Mouse (Mus musculus) myocyte (in vitro differentiated cells): ENCODE results near the gene Synpo2.

Experiments used
- CEBPB ChIP-seq: IDR thresholded peaks from 2 replicates; pipeline ENCODE4 v1.6.1; 2011; ENCODE audit warnings: mild to moderate bottlenecking, moderate library complexity; ENCODE audit not compliant: poor library complexity, insufficient read depth, severe bottlenecking
- E2F4 ChIP-seq: IDR thresholded peaks from one replicate; pipeline ENCODE4 v1.6.1; 2011; ENCODE audit warnings: mild to moderate bottlenecking, control low read depth, moderate library complexity; ENCODE audit not compliant: insufficient read depth
- MAX ChIP-seq: IDR thresholded peaks from one replicate; pipeline ENCODE4 v1.6.1; 2011; ENCODE audit warnings: low read depth, mild to moderate bottlenecking, control low read depth
- MYOD1 ChIP-seq, 3 experiments: IDR thresholded peaks; one replicate each; pipeline ENCODE4 v1.6.1; 2011; ENCODE audit warnings: control low read depth in 2 of 3, low read depth in 2 of 3, mild to moderate bottlenecking in 2 of 3, moderate library complexity in 1 of 3; ENCODE audit not compliant: insufficient read length in 2 of 3, control insufficient read depth in 1 of 3
- MYOG ChIP-seq, 3 experiments: IDR thresholded peaks; one replicate each; pipeline ENCODE4 v1.6.1; 2011; ENCODE audit warnings: control low read depth in 2 of 3, low read depth in 2 of 3, mild to moderate bottlenecking in 2 of 3; ENCODE audit not compliant: insufficient read length in 2 of 3, control insufficient read depth in 1 of 3, insufficient read depth in 1 of 3
- POLR2A ChIP-seq: IDR thresholded peaks from one replicate; pipeline ENCODE4 v1.6.1; 2011; ENCODE audit warnings: low read depth, mild to moderate bottlenecking, control low read depth, moderate library complexity; ENCODE audit not compliant: insufficient read length
- POLR2AphosphoS2 ChIP-seq: IDR thresholded peaks from one replicate; pipeline ENCODE4 v1.6.1; 2011; ENCODE audit warnings: low read depth, control low read depth; ENCODE audit not compliant: insufficient read length
- REST ChIP-seq: IDR thresholded peaks from one replicate; pipeline ENCODE4 v1.6.1; 2011; ENCODE audit warnings: mild to moderate bottlenecking, control low read depth, moderate library complexity; ENCODE audit not compliant: insufficient read depth, insufficient read length
- TCF12 ChIP-seq: IDR thresholded peaks from one replicate; pipeline ENCODE4 v1.6.1; 2011; ENCODE audit warnings: mild to moderate bottlenecking, control low read depth; ENCODE audit not compliant: poor library complexity, insufficient read depth, severe bottlenecking
- TCF3 ChIP-seq: IDR thresholded peaks from one replicate; pipeline ENCODE4 v1.6.1; 2011; ENCODE audit warnings: low read depth, control low read depth; ENCODE audit not compliant: insufficient read length
- USF1 ChIP-seq: IDR thresholded peaks from one replicate; pipeline ENCODE4 v1.6.1; 2011; ENCODE audit warnings: low read depth, mild to moderate bottlenecking, control low read depth, moderate library complexity

DNA sequence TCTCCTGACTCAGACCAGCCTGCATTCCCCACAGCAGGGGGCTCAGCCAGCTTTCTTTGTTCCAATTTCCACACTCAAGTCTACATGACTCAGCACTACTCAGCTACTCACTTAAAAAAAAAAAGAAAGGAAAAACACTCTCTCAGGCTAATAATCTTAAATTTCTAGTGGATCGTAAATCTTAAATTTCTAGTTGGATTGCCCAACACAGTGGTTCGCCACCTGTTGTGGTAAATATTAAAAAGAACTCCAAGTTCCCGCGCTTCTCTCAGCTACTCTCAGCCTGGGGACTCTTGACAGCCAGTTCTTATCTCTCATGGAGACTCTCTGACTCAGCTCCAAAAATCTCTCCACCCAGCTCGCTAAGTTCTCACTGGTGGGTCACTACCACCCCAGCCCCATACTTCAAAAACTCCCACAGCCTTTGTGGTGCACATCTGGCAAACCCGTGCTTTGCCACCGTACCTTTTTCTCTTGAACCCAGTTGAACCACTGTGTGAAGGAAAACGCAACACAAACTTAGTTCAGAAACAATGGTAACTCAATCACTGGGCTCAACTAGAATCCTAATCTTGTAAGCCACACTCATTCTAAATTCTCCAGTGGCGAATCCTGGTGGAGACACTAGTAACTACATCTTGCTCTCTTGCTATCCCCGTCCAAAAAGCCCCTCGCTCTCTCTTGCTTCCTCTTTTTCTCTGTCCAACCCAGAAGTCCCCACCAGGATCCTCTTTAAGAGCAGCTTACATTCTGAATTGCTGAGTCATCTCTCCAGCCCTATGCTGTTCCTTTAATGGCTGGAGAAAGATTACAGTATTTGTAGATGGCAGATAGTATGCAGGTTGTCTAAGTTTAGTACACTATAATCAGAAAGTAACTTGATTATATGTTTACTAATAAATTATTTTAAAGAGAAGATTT lies 20.5 kb upstream of the Synpo2 start:
- TF ChIP-seq POLR2A (no peak), CEBPB (no peak), USF1 (no peak), E2F4 (no peak), POLR2AphosphoS2 (no peak), MYOD1 (IDR thresholded peaks at IDR 0.05; ENCODE audit: control insufficient read depth in 1 of 3, insufficient read length in 2 of 3, low read depth in 2 of 3) (no peak), MAX (no peak), TCF3 (no peak), TCF12 (no peak), MYOG (IDR thresholded peaks at IDR 0.05; ENCODE audit: control insufficient read depth in 1 of 3, insufficient read depth in 1 of 3, insufficient read length in 2 of 3, low read depth in 2 of 3) (no peak), REST (no peak)
